Mouse (Mus musculus) megakaryocyte-erythroid progenitor cell, adult 5-6 weeks (primary cell): ENCODE results near the gene Mup17. TPM values are rescaled to one million over a fixed set of nuclear protein-coding genes. Genes with fewer than 3 reads are reported as not detected.
"Not testable (repeated sequence)": the region's sequence is repeated elsewhere in the genome, so short reads cannot be mapped to it uniquely, and the experiment has no call there.

Experiments used
- ATAC-seq: replicated peaks from 2 replicates; pipeline ENCODE4 v1.8.0; 2016; ENCODE audit warnings: mild to moderate bottlenecking, inconsistent platforms; ENCODE audit not compliant: severe bottlenecking, poor library complexity, low FRiP score, low TSS enrichment
- total RNA-seq, 2 experiments: library from RNA; stranded (forward) in 1 of 2; stranded (reverse) in 1 of 2; fragments of 200-1000, 215-1000 nt in 1 of 2; fragments of >200 nt in 1 of 2; fragmentation: Nextera tagmentation in 1 of 2; gene quantifications; 2 replicates each; pipeline ENCODE4 v1.2.3; 2014 to 2017

Mup17 gene
- total RNA-seq (2014; fragmentation: Nextera tagmentation) (not detected in 2 replicates), total RNA-seq (2017) (not detected in 2 replicates)

DNA sequence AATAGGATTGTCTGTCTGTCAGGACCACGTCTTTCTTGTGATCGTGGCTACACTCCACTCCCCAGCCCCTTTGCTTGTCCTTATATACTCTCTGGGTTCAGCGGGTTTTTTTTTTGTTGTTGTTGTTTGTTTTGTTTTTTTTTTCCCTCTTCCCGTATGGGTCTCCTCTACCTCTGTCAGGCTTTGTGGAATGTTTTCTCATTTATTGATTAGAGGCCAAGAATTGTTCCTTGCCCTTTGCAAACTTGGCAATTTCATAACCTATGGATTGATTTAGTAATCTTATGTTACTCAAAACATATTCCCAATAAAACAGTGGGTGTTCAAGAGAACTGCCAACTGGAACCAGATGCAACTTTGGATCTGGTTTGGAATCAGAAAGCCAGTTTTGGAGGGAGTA is at the start of gene Mup17:
Gene Mup17 (minus strand): TSS at position 101 of the 400 bp plus-strand sequence.
- not testable (repeated sequence) for ATAC-seq

DNA sequence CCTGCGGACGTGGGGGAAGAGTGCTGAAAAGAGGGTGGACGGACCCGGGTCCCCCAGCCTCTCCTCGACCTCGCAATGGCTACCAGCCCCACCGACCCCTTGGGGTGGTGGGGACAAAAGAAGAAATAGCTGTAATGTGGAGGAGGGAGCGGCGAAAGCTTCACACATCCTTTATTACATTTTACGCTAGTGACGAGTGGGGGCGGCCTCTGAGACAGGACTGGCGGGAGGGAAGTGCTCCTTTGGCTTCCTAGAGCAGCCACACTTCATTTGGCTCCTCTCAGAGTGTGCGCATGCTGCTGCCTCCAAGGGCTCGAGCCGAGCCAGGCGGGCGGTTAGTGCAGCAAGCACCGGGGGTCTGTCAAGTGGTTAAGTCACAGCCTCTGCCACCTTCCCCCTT is 24.1 kb downstream of the Mup17 start:
- not testable (repeated sequence) for ATAC-seq

DNA sequence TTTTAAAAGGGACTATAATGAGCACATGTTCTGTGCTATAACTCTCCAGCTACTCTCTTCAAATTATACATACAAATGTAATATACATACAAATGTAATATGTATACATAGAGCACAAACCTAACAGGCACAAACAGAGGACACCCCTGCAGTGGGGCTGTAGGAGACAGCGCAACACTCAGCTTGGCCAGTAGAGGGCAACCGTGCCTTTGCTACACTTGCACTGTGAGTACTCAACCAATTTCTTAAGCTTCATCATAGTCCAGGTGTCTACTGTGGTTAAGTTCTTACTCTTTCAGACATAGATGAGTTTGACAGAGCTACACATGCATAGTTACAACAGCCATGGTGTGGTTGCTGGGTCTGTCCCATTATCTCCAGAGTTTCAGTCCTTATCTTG is 39.8 kb downstream of the Mup17 start:
- not testable (repeated sequence) for ATAC-seq

Other genes with a start within 250 kb of the Mup17 start
- gene Mup15, start 156.1 kb downstream of the Mup17 start, total RNA-seq (2014; fragmentation: Nextera tagmentation): not detected in 2 replicates
- gene Mup15, start 156.1 kb downstream of the Mup17 start, total RNA-seq (2017): not detected in 2 replicates
- not detected in 2 replicates for gene Mup16, start 76.3 kb downstream of the Mup17 start, total RNA-seq (2014; fragmentation: Nextera tagmentation)
- gene Mup16, start 76.3 kb downstream of the Mup17 start, total RNA-seq (2017): not detected in 2 replicates
- gene Mup18, start 78.3 kb upstream of the Mup17 start, total RNA-seq (2014; fragmentation: Nextera tagmentation): not detected in 2 replicates
- gene Mup18, start 78.3 kb upstream of the Mup17 start, total RNA-seq (2017): not detected in 2 replicates
- gene Mup19, start 186.4 kb upstream of the Mup17 start, total RNA-seq (2014; fragmentation: Nextera tagmentation): not detected in 2 replicates
- not detected in 2 replicates for gene Mup19, start 186.4 kb upstream of the Mup17 start, total RNA-seq (2017)
- gene Mup5, start 239.4 kb upstream of the Mup17 start, total RNA-seq (2014; fragmentation: Nextera tagmentation): not detected in 2 replicates
- gene Mup5, start 239.4 kb upstream of the Mup17 start, total RNA-seq (2017): not detected in 2 replicates